Mouse (Mus musculus) mouse embryonic stem cell (cell line): Measurements from ENCODE around the gene Rnls.

Experiments used
- in situ Hi-C, 2 experiments: fragments of 300-500 bp; cut with MboI; formaldehyde crosslinking; loops; 1 replicate in 1 of 2; 3 replicates in 1 of 2; pipeline ENCODE4 v1.14.3; 2019 to 2020; ENCODE audit warnings: low sequenced_read_pairs in 2 of 2, low pct_unique_long_range_greater_than_20kb in 1 of 2, mixed read lengths in 1 of 2; ENCODE audit not compliant: unreplicated experiment in 1 of 2

Gene Rnls

DNA sequence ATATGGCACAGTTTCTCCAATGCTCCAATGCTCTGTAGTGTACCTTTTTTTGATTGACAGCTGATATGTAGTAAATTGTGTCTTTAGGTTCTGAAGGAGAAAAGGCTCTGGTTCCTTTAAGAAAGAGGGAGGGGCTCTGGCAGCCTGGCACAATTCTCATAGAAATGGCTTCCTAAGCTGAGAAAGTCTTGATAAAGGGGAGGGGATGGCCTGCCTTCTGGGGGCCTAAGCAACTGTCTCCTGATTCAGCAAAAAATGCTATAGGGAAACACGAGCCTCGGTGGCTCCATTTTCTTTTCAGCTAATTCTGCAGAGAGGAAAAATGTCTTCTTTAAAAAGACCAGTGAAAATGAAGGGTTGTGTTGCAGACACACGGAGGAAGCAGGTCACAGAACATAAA, 300.8 kb downstream of the Rnls start:
- in situ Hi-C loops = no loop called here

DNA sequence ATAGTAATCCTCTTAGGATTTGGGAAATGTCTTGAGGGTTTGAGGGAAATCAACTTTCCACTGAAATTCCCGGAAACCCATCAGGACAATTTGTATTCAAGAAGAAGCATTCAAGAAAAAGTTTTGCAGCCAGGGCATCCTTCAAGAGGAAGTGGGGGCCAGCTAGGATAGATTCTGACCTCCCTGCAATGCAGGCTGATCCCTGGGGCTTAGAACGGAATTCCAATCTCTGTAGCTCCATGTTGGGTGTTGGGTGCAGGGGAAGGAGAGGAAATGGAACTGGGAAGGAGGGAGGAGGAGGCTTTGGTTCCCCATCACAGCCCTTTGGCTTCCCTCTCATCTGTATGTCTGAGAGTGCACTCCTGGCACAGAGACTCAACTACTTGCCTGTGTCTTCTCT, 303.2 kb downstream of the Rnls start:
- in situ Hi-C loops = no loop called here

DNA sequence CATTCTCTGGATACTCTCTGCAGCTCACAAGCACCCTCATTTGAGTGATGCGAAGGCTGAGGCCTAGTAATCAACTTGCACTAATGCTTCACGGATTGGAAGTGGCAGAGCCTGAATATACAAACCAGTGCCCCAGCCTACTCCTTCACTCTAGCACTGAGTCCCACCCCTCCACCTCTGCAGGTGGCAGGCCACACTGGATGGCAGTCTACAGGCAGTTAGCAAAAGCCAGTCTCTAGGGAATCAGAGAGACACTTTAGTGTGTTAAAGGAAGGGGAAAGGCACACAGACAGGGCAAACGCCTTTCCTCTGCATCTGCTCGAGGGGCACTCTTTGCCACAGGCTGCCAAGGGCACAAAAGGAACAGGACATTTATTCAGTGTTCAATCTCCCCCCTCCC, 304.1 kb downstream of the Rnls start:
- in situ Hi-C loops = no loop called here
